Mouse (Mus musculus): ENCODE measurements around the gene Pdk1.

DNA sequence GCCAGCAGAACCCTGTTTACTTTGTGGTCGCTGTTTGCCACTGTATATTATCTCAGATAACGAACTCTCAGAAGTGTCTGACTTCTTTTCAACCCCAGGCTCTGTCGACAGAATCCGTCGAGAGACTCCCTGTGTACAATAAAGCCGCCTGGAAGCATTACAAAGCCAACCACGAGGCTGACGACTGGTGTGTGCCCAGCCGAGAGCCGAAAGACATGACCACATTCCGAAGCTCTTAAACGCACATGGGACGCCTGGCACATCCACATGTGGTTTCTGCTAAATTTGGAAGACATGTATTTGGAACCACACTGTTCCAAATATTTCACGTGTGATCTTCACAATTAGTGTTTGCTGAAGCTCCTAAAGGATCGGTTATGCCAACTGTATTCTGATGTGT is 26.9 kb downstream of the Pdk1 start:
- TF ChIP-seq CTCF (IDR thresholded peaks at IDR 0.05; ENCODE audit: low read depth, low read length) (no peak), POLR2A (IDR thresholded peaks at IDR 0.05; ENCODE audit: borderline replicate concordance, low read depth, low read length) (no peak)

Measured in bone marrow macrophage, adult 2 months (primary cell).